Mouse (Mus musculus): ENCODE measurements around the gene Cuedc1. TPM values are rescaled to one million over a fixed set of nuclear protein-coding genes. Genes with fewer than 3 reads are reported as not detected.

Gene Cuedc1
- 10.7 and 12.1 TPM in 2 replicates for polyA plus RNA-seq (2012; rRNA removed)

GRCm38 (mm10) chr11:88098021-88098729 is at the start of gene Cuedc1:
Cuedc1 (plus strand) TSS chr11:88098058.
- peaks cover 8% of the 10 kb centered on the region; the same call in 1 of the 2 replicates for H3K27me3 ChIP-seq (ENCODE audit: control insufficient read depth, insufficient read depth, low read length)
- DNase-seq (ENCODE audit: low read depth in 1 of 2, low spot score in 2 of 2) = no peak
- H3K4me3 ChIP-seq (ENCODE audit: extremely low read depth, insufficient read depth, insufficient read length) = peak within 1 kb of the TSS; percentile 69
- no peaks in the 10 kb centered on the region for H3K36me3 ChIP-seq (ENCODE audit: control insufficient read depth, insufficient read depth, low read length)
- TF ChIP-seq POLR2A (IDR thresholded peaks at IDR 0.05; ENCODE audit: low read depth, low read length) (no peak), CTCF (IDR thresholded peaks at IDR 0.05; ENCODE audit: extremely low read depth, insufficient read depth, insufficient read length, insufficient replicate concordance) (no peak)
- 41% methylated on average over 17 of the region's 17 CpGs for WGBS
- H3K4me1 ChIP-seq (ENCODE audit: control insufficient read depth, insufficient read depth, insufficient read length) = peaks cover 9% of the 10 kb centered on the region
- H3K27ac ChIP-seq (ENCODE audit: insufficient read depth, low read length) = peak within 1 kb of the TSS; percentile 17; the same call in 1 of the 2 replicates

- 0 out of 2 replicates have a peak overlapping the region, but pooled peaks have one; percentile 14 for H3K27ac ChIP-seq (ENCODE audit: insufficient read depth, low read length)
Observed at GRCm38 (mm10) chr11:88048961-88049670, 48.7 kb upstream of the Cuedc1 start.

GRCm38 (mm10) chr11:88049732-88050131 is 48.1 kb upstream of the Cuedc1 start:
- DNase-seq (ENCODE audit: low read depth in 1 of 2, low spot score in 2 of 2) = no peak
- H3K27ac ChIP-seq (ENCODE audit: insufficient read depth, low read length) = no peak overlapping the region
- TF ChIP-seq POLR2A (IDR thresholded peaks at IDR 0.05; ENCODE audit: low read depth, low read length) (no peak), CTCF (IDR thresholded peaks at IDR 0.05; ENCODE audit: extremely low read depth, insufficient read depth, insufficient read length, insufficient replicate concordance) (no peak)
- no peaks in the 10 kb centered on the region for H3K27me3 ChIP-seq (ENCODE audit: control insufficient read depth, insufficient read depth, low read length)
- peaks cover 6% of the 10 kb centered on the region; the same call in 1 of the 2 replicates for H3K4me1 ChIP-seq (ENCODE audit: control insufficient read depth, insufficient read depth, insufficient read length)
- H3K36me3 ChIP-seq (ENCODE audit: control insufficient read depth, insufficient read depth, low read length) = peaks cover 13% of the 10 kb centered on the region
- no peak overlapping the region; the same call in 1 of the 2 replicates for H3K4me3 ChIP-seq (ENCODE audit: extremely low read depth, insufficient read depth, insufficient read length)

More at GRCm38 (mm10) chr11:88048961-88049670, 48.7 kb upstream of the Cuedc1 start:
- no peak for DNase-seq (ENCODE audit: low read depth in 1 of 2, low spot score in 2 of 2)
- WGBS = 9% methylated on average over 26 of the region's 26 CpGs
- H3K4me3 ChIP-seq (ENCODE audit: extremely low read depth, insufficient read depth, insufficient read length) = peak overlapping the region; percentile 98
- H3K27me3 ChIP-seq (ENCODE audit: control insufficient read depth, insufficient read depth, low read length) = no peaks in the 10 kb centered on the region
- H3K36me3 ChIP-seq (ENCODE audit: control insufficient read depth, insufficient read depth, low read length) = peaks cover 13% of the 10 kb centered on the region
- TF ChIP-seq POLR2A (IDR thresholded peaks at IDR 0.05; ENCODE audit: low read depth, low read length) = no peak
- TF ChIP-seq CTCF (IDR thresholded peaks at IDR 0.05; ENCODE audit: extremely low read depth, insufficient read depth, insufficient read length, insufficient replicate concordance) = no peak
- peaks cover 6% of the 10 kb centered on the region; the same call in 1 of the 2 replicates for H3K4me1 ChIP-seq (ENCODE audit: control insufficient read depth, insufficient read depth, insufficient read length)

GRCm38 (mm10) chr11:88052638-88053037 is 45.2 kb upstream of the Cuedc1 start:
- Histone ChIP-seq H3K27ac (ENCODE audit: insufficient read depth, low read length) (no peak overlapping the region), H3K4me3 (ENCODE audit: extremely low read depth, insufficient read depth, insufficient read length) (no peak overlapping the region), H3K27me3 (ENCODE audit: control insufficient read depth, insufficient read depth, low read length) (no peaks in the 10 kb centered on the region), H3K36me3 (ENCODE audit: control insufficient read depth, insufficient read depth, low read length) (peaks cover 13% of the 10 kb centered on the region), H3K4me1 (ENCODE audit: control insufficient read depth, insufficient read depth, insufficient read length) (peaks cover 3% of the 10 kb centered on the region; the same call in 1 of the 2 replicates)
- 90% methylated on average over 4 of the region's 4 CpGs for WGBS
- DNase-seq (ENCODE audit: low read depth in 1 of 2, low spot score in 2 of 2) = no peak
- no peak for TF ChIP-seq CTCF (IDR thresholded peaks at IDR 0.05; ENCODE audit: extremely low read depth, insufficient read depth, insufficient read length, insufficient replicate concordance)
- TF ChIP-seq POLR2A (IDR thresholded peaks at IDR 0.05; ENCODE audit: low read depth, low read length) = no peak

GRCm38 (mm10) chr11:88053821-88054220 is 44.0 kb upstream of the Cuedc1 start:
- TF ChIP-seq POLR2A (IDR thresholded peaks at IDR 0.05; ENCODE audit: low read depth, low read length) (no peak), CTCF (IDR thresholded peaks at IDR 0.05; ENCODE audit: extremely low read depth, insufficient read depth, insufficient read length, insufficient replicate concordance) (no peak)
- no peak overlapping the region for H3K27ac ChIP-seq (ENCODE audit: insufficient read depth, low read length)
- H3K27me3 ChIP-seq (ENCODE audit: control insufficient read depth, insufficient read depth, low read length) = no peaks in the 10 kb centered on the region
- H3K36me3 ChIP-seq (ENCODE audit: control insufficient read depth, insufficient read depth, low read length) = peaks cover 13% of the 10 kb centered on the region
- peaks cover 3% of the 10 kb centered on the region; the same call in 1 of the 2 replicates for H3K4me1 ChIP-seq (ENCODE audit: control insufficient read depth, insufficient read depth, insufficient read length)
- 73% methylated on average over 3 of the region's 3 CpGs for WGBS
- no peak for DNase-seq (ENCODE audit: low read depth in 1 of 2, low spot score in 2 of 2)
- no peak overlapping the region for H3K4me3 ChIP-seq (ENCODE audit: extremely low read depth, insufficient read depth, insufficient read length)

GRCm38 (mm10) chr11:88054589-88054988 is 43.3 kb upstream of the Cuedc1 start:
- 58% methylated on average over 1 of the region's 1 CpGs for WGBS
- Histone ChIP-seq H3K36me3 (ENCODE audit: control insufficient read depth, insufficient read depth, low read length) (peaks cover 10% of the 10 kb centered on the region), H3K4me1 (ENCODE audit: control insufficient read depth, insufficient read depth, insufficient read length) (no peaks in the 10 kb centered on the region), H3K27ac (ENCODE audit: insufficient read depth, low read length) (no peak overlapping the region), H3K4me3 (ENCODE audit: extremely low read depth, insufficient read depth, insufficient read length) (no peak overlapping the region), H3K27me3 (ENCODE audit: control insufficient read depth, insufficient read depth, low read length) (no peaks in the 10 kb centered on the region)
- no peak for TF ChIP-seq POLR2A (IDR thresholded peaks at IDR 0.05; ENCODE audit: low read depth, low read length)
- TF ChIP-seq CTCF (IDR thresholded peaks at IDR 0.05; ENCODE audit: extremely low read depth, insufficient read depth, insufficient read length, insufficient replicate concordance) = no peak
- DNase-seq (ENCODE audit: low read depth in 1 of 2, low spot score in 2 of 2) = peak in 1 of 2 experiments; percentile 54

Data from spleen, adult 2 months (tissue).